Mouse (Mus musculus): ENCODE measurements at regions not wholly inside any gene's neighbourhood (a gene's known extent, or its start where the extent isn't known, plus 50 kb on each side); places are given as distances from the start of the nearest gene placed in this dataset.

DNA sequence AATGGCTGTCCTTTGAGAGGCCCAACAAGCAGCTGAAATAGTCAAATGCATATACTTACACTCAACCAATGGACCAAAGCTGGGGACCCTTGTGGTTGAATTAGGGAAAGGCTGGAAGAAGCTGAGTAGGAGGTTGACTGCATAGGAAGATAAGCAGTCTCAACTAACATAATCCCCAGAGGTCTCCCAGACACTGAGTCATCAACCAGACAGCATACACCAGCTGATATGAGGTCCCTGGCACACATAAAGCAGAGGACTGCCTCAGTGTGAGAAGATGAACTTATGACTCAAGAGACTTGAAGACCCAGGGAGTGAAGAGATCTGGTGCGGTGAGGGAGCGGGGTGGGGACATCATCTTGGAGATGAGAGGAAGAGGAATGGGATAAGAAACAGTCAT lies 863.8 kb downstream of the Nap1l3 start:
- Histone ChIP-seq H3K27me3 (no peaks in the 10 kb centered on the region), H3K4me2 (no peak overlapping the region), H3K36me3 (no peaks in the 10 kb centered on the region), H3K4me3 (no peak overlapping the region), H3K4me1 (replicated peaks) (no peaks in the 10 kb centered on the region), H3K9ac (no peak overlapping the region), H3K27ac (replicated peaks) (no peak overlapping the region), H3K9me3 (no peaks in the 10 kb centered on the region)
- 90% methylated on average over 2 of the region's 2 CpGs for WGBS
- ATAC-seq (ENCODE audit: low read depth) = no peak

DNA sequence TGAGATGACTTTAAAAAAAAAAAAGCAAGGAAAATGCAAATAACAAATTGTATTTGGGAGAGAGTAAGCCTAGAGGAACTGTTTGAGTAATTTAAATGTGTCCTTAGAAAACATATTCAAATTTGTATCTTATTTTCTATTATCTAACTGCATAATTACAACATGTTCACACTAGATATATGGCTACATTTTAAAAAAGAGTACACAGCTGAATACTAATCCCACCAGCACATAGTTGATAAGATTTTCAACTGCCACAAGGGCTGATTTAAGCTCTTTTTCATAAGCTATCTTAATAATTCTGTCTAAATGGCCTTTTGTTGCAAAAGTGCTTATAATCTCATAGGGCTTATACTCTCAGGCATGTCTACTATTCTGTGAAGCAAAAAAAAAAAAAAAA lies 877.4 kb downstream of the Nap1l3 start:
- Histone ChIP-seq H3K27me3 (no peaks in the 10 kb centered on the region), H3K9me3 (no peaks in the 10 kb centered on the region), H3K4me3 (no peak overlapping the region), H3K4me2 (no peak overlapping the region), H3K9ac (no peak overlapping the region), H3K4me1 (replicated peaks) (no peaks in the 10 kb centered on the region), H3K27ac (replicated peaks) (no peak overlapping the region), H3K36me3 (no peaks in the 10 kb centered on the region)
- no peak for ATAC-seq (ENCODE audit: low read depth)

DNA sequence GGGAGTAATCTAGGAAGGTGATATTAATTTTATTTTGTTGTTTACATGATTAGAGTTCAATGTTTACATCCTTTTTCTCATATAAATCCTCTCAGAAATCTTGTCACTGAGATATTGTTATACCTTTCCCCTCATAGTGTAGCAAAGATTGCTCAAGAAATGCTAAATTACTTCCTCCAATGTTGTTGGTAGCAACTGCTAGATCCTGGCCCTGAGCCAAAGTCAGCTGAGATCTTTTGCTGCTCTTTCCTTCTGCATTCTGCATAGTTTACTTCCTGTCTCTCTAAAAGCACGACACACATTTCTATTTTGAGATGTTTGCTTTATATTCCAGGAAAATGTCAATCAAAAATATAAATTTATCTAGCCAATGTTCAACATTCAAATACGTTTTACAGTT lies 899.5 kb downstream of the Nap1l3 start:
- no peak overlapping the region for H3K4me2 ChIP-seq
- no peaks in the 10 kb centered on the region for H3K36me3 ChIP-seq
- no peaks in the 10 kb centered on the region for H3K4me1 ChIP-seq (replicated peaks)
- no peak overlapping the region for H3K4me3 ChIP-seq
- H3K27me3 ChIP-seq = no peaks in the 10 kb centered on the region
- no peak for ATAC-seq (ENCODE audit: low read depth)
- no peaks in the 10 kb centered on the region for H3K9me3 ChIP-seq
- no peak overlapping the region for H3K27ac ChIP-seq (replicated peaks)
- H3K9ac ChIP-seq = no peak overlapping the region
- WGBS = 48% methylated on average over 2 of the region's 2 CpGs

DNA sequence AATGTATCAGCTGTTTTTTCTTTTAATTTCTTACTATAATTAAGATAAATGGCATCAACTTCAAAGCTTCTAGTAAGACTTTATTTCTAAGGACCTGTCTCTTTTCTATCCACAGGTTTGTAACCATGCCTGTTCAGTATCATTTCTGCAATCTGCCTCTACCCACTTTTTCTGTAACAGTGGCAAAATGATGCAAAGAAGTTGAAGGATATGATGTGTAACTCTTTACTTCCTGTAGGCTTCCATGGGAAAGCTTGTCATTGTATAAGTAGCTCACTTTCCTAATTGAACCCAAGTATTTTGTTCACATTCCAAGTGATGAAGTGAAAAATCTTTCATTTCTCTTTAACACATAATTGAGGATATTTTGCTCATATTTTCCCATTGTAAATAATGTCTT lies 900.0 kb downstream of the Nap1l3 start:
- H3K9me3 ChIP-seq = no peaks in the 10 kb centered on the region
- H3K4me3 ChIP-seq = no peak overlapping the region
- H3K27ac ChIP-seq (replicated peaks) = no peak overlapping the region
- H3K9ac ChIP-seq = no peak overlapping the region
- no peak for ATAC-seq (ENCODE audit: low read depth)
- H3K36me3 ChIP-seq = no peaks in the 10 kb centered on the region
- H3K27me3 ChIP-seq = no peaks in the 10 kb centered on the region
- no peaks in the 10 kb centered on the region for H3K4me1 ChIP-seq (replicated peaks)
- no peak overlapping the region for H3K4me2 ChIP-seq

DNA sequence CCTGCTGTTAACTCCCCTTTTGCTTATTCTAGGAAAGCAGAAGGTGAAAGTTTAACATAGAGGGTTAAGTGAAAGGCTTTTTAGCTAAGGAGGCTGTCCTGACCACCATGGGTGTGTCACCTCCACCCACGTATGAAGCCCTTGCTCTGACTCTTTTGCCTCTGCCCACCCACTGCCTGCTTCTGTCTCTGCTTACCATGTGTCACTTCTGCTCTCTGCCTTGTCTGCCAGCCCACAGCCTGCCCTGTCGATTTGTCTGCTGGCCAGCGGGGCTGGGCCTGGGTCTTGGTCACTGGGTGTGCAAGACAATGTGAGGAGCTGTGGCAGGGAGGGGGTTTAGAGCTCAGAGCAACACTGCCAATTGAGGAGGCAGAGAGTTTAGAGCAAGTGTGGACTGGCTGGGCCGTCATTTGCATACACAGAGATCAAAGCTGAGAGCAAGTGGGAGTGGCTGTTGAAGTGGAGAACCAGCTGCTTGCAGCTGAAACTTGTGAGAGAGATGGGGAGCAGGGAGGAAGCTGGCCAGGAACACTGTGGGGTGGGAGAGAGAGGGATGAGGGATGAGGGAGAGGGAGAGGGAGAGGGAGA lies 917.7 kb downstream of the Nap1l3 start:
- Histone ChIP-seq H3K4me1 (replicated peaks) (no peaks in the 10 kb centered on the region), H3K9me3 (no peaks in the 10 kb centered on the region), H3K9ac (no peak overlapping the region), H3K4me2 (0 out of 2 replicates have a peak overlapping the region, but pooled peaks have one; percentile 5), H3K27ac (replicated peaks) (no peak overlapping the region), H3K36me3 (no peaks in the 10 kb centered on the region), H3K4me3 (no peak overlapping the region), H3K27me3 (no peaks in the 10 kb centered on the region)
- ATAC-seq (ENCODE audit: low read depth) = no peak
- WGBS = 21% methylated on average over 4 of the region's 4 CpGs

DNA sequence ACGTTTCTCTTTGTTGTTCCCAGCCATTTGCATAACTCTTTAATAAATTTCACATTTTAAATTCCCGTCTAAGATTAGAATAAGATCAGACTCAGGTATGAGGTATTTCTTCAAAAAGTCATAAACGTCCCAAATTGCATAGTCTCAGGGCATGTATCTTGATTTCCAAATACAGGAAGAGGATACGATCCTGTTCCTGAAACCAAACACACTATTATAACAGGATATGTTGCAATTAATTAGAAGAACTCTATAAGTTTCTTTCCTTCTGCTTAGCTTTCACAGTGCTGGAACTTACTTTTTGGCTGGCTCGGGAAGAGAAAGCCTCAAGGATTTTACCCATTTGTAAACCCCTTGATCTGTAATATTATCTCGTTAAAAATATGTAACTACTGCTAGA lies 968.1 kb downstream of the Nap1l3 start:
- Histone ChIP-seq H3K4me2 (no peak overlapping the region), H3K27ac (replicated peaks) (no peak overlapping the region), H3K4me1 (replicated peaks) (no peaks in the 10 kb centered on the region), H3K9me3 (no peaks in the 10 kb centered on the region), H3K27me3 (no peaks in the 10 kb centered on the region), H3K36me3 (no peaks in the 10 kb centered on the region), H3K4me3 (no peak overlapping the region), H3K9ac (no peak overlapping the region)
- 83% methylated on average over 6 of the region's 6 CpGs for WGBS
- ATAC-seq (ENCODE audit: low read depth) = no peak

Measured in neural tube, embryonic 13.5 days (tissue).